Mouse (Mus musculus) large intestine, adult 2 months (tissue): ENCODE measurements around the gene Gm6793. TPM values are rescaled to one million over a fixed set of nuclear protein-coding genes. Genes with fewer than 3 reads are reported as not detected.
A peak's percentile ranks its signal among the peaks of the same experiment; 100 is the strongest.

Experiments used
- DNase-seq: peaks from one replicate; pipeline ENCODE4 v3.0.0-alpha.2; 2012; ENCODE audit warnings: low read depth, low spot score
- WGBS: fragments of 180-500 bp; shearing (Covaris S2); methylation state at CpG from one replicate; pipeline ENCODE4 v1.1.7; 2018; 5-methylcytosine and 5-hydroxymethylcytosine counted together
- polyA plus RNA-seq: library from polyadenylated mRNA; depleted of rRNA; stranded (reverse); fragments of >200 nt; gene quantifications from 2 replicates; pipeline ENCODE4 v1.2.3, GENCODE M21; 2012; rRNA removed

Gene Gm6793
- polyA plus RNA-seq, 1 experiment = not detected

DNA sequence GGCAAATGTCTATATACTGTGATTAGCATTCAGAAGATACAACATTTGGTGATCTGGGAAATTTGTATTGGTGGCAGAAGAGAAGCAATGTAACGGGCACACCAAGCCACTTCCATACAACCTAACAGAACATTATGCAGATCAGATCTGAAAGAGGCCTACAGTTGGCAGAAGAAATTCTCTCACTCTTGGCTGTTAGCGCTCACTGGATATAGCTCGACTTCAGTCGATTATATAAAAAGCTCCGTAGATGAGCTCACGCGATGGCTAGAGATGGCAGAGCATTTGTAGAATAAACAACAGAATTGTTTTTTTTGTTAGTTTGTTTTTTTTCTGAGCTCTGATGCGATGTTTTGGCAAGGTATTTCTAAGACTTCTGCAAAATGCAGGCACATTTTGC is 23.6 kb downstream of the Gm6793 start:
- DNase-seq = no peak
- 42% methylated on average over 8 of the region's 8 CpGs for WGBS

DNA sequence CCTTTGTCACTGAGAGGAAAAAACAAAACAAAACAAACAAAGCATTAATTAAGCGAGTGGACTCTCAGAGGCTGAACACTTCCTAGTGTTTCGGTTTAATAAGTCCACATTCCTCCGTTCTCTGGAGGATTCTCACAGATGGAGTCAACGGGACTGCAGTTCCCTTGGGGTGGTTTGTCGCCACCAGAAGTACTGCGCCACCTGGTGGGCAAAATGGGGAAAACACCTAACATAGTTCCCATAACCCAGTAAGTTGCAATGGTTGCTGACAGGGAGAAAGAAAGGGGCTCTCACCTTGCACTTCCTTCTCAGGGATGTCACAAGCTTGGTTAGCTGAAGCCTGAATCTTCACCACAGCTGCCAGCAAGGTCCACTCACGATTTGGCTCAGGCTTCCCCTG is 24.9 kb downstream of the Gm6793 start:
- peak; percentile 52 for DNase-seq

DNA sequence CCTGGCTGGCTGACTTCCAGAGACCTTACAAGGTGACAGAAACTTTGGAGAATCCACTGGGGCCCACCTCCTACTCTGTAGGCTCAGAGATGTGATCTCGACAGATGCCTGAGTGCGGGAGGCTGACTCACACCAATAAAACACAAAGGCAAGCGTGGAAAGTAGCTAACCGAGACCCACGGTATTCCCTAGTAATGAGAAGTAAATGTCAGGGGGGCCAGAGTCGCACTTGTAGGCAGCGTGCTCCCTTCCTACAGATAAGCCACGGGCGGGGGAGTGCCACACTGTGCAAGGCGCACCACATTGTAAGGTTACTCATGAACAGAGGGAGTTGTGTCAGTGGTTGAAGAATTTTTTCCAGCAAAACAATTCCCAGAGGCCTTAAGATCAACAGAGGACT is 30.3 kb downstream of the Gm6793 start:
- 72% methylated on average over 10 of the region's 10 CpGs for WGBS
- DNase-seq = no peak

More for the DNA sequence above, 24.9 kb downstream of the Gm6793 start:
- WGBS = 5% methylated on average over 7 of the region's 7 CpGs

DNA sequence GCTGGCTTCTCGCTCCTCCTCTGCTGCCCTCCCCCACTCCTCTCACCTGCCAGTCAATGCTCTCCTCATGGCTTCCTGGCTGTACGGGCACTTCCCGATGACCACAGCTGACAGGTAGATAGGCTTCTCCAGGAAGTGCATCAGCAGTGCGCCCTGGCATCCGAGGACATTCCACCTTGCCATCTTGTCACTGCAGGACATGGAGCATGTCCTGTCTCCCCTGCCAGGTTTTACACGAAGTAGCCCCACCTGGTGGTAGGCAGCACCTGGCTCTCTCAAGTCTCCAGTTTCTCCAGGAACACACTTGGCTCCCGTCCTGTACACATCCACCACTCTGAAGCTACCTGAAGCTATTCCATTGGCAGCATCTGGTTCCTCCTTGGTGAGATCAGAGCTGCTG is 32.7 kb downstream of the Gm6793 start:
- 72% methylated on average over 7 of the region's 7 CpGs for WGBS
- no peak for DNase-seq

DNA sequence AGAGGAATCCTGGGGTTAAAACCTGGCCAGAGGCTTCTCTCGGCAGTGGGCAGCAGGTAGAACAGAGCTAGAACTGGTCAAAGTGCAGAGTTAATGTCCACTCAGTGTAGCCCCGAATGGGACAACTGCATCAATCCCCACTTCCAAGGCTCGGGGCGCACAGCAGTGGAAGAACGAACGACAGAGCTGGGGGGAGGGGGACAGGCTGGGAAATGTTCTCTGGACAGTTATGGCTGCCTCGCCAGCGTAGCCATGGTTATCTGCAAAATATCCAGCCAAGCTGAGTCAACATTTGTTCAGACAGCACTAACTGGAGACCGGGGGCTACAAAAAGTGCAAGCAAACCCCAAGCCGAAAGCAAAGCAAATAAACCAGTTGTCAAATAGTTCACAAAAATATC is 36.7 kb downstream of the Gm6793 start:
- WGBS = 66% methylated on average over 10 of the region's 10 CpGs
- no peak for DNase-seq

DNA sequence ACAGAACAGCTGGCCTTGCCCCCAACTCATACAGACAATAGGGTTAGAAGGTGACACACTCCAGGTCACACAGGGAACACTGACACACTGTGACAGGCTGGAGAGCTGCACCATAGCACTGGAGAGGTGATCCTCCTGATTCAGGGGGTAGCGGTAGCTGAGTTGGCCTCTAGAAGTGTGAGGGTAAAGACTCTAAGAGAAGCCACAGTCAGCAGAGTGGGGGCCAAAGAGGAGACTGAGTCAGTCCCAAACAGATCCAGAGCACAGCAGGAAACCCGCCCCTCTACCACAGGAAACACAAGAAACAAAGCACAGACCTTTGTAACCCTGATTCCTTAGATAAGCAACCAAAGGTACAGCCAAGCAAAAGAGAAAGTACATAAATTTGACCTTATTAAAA is 38.5 kb downstream of the Gm6793 start:
- no peak for DNase-seq

DNA sequence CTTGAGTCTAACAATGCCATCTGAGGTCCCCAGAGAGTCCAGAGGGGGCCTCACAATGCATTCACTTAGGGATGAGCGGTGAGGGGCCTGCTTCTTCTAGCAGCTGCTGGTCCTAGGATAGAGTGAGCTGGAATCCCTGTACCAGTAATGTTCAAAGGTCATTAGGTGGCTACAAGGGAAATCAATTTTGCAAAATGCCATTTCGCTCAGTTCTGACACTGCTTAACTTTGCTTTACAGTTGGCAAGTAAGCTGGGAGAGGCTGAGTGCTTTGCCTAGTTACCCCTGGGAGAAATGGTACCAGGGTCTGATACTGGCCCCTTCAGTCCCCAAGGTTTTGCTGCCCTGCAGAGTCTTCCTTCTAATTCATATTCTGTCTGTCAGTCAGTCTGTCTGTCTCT is 39.1 kb downstream of the Gm6793 start:
- 92% methylated on average over 2 of the region's 2 CpGs for WGBS
- no peak for DNase-seq

More for the DNA sequence above, 38.5 kb downstream of the Gm6793 start:
- 81% methylated on average over 2 of the region's 2 CpGs for WGBS

DNA sequence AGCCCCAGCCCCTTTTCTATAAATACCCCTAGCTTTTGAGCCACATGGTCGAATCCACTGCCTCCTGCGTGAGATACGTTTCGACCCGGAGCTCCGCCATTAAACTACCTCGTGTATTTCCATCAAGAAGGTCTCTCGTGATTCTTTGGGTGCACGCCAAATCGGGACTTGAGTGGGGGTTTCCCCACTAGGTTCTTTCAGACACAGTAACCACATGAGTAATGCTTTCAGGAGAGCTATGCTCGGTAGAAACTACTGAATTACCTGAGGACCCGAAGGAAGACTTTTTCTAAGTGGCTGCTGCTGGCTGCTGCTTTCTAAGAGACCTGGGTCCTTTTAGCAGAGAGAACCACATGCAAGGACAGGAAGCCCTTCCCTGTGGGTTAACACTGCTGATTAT is 40.7 kb downstream of the Gm6793 start:
- WGBS = 94% methylated on average over 12 of the region's 12 CpGs
- no peak for DNase-seq

DNA sequence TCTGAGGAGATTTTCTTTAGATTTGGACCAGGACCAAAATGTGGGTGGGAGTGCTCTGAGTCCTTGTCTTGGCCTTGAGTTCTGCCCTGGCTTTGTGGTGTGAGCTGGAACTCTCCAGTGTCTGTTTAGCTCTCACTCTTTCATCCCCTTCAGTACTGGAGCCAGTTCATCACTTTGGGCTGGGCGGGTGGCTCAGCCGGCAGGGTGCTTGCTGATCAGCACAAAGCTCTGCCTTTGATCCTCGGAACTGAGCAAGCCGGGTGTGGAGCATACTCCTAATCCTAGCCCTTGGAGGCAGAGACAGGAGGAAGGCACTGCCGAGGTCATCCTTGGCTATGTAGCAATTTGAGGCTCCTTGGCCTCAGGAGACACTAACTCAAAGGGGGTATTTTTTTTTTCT is 45.8 kb downstream of the Gm6793 start:
- DNase-seq = no peak
- 67% methylated on average over 5 of the region's 5 CpGs for WGBS

DNA sequence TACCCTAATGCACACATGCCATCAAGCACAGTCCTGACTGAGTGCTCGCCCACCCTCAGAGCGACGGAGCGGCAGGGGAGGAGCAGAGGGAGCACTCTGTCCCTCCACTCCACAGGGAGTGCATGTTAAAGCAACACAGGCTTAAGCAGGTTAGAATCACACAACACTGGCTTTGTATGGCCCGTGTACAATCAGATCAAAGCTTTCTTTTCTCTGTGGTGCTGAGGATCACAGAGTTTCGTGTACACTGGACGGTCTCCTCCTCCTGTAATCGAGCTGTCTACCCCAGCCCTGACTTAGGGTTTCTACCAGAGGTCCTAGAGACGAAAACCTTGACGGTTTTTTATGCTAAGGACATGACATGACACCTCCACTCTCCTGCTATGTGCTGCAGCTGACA is 46.3 kb downstream of the Gm6793 start:
- 87% methylated on average over 10 of the region's 10 CpGs for WGBS
- DNase-seq = no peak

DNA sequence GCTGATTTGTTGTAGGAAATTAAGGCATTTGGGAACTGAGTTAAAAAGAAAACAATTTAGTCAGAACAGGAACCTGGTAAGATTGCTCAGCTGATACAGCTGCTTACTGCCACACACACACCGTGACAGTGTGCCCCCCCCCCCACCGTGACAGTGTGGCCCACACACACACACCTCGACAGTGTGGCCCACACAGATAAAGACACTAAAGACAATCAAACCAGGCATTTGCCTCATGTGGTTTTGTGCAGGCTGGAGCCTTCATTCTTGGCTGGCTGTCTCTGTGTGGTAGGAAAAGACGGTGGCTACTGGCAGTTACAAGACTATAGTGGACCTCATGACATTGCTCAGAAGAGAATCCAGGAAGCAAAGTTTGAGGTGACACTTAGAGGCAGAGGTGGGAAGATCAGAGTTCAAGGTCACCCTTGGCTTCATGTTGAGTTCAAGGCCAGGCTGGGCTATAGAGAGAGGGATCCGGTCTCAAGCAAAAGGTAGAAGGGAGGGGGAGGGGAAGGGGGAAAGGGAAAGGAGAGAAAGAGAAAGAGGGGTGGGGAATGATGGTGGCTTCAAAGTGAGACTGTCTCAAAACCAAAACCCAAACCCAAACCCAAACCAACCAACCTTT is 47.5 kb downstream of the Gm6793 start:
- WGBS = 85% methylated on average over 5 of the region's 5 CpGs
- no peak for DNase-seq

DNA sequence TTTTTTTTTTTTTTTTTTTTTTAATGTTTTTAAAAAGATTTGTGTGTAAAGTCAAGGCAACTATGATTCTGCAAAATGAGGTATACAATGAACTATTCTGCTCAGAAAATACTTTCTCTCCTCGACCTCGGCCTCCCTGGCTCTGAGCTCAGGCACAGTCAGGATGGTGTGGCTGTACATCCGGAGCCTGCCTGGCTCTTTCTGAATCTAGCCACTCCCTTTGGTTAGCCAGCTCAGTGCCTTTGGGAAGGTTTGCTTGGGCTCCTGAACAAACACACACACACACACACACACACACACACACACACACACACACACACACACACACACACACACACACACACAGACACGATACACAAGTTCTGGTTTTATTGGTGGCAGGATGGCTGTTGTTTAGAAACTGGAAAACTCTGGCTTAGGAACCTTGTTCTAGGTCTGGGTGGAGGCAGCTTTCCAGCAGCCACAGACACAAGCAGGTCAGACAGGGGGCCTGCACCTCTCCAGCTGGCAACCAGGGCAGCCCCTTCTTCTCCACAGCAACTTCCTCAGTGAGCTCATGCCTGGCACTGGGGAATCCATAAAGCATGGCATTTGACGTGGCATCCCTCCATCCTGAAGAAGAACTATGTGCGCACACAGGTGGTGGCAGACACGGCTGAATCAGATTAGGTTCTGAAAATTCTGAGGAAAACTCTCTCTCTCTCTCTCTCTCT is 49.8 kb downstream of the Gm6793 start:
- DNase-seq = no peak
- WGBS = 31% methylated on average over 7 of the region's 7 CpGs

DNA sequence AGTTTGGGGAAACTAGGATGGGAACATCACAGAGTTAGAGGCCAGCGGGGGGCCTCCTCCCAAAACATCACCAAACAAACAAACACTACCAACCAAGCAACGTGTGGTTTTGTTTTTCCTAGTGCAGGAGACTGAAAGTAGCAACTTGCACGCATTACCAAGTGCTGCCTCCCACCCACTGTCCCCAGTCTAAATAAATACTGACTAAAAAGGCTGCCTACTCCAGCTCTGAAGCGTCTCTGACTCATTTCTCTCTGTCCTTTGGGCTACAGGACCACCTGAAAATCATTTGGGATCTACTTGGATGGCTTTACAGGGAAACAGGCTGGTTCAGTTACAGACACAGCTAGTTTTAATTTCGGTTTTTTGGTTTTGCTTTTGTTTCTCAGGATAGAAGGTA is 50.5 kb downstream of the Gm6793 start:
- DNase-seq = no peak
- 62% methylated on average over 5 of the region's 5 CpGs for WGBS

DNA sequence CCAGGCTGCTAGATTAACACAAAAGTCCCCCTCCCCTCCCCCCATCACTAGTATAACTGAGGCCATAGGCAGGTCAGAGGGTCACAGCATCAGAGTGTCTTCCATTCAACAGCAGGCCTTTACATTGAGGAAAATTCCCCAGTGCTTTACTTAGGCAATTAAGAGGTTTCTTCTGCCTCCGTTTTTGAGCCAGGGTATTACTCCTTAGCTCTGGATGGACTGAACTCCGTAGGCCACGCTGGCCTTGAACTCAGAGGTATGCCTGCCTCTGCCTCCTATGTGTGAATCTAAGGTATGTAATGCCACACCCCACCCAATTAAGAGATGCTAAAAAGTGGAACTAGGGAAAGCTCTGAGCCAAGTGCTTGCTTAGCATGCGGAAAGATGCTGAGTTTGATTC is 51.3 kb downstream of the Gm6793 start:
- DNase-seq = no peak
- WGBS = 91% methylated on average over 4 of the region's 4 CpGs

Other genes starting within 250 kb of the Gm6793 start
- 5.5 and 5.7 TPM in 2 replicates for gene Cfdp1, start 160.7 kb downstream of the Gm6793 start, polyA plus RNA-seq
- gene Tmem170, start 138.3 kb downstream of the Gm6793 start, polyA plus RNA-seq = 9.0 and 13.2 TPM in 2 replicates
- gene Chst5, start 104.6 kb downstream of the Gm6793 start, polyA plus RNA-seq = 0.15 and 0.20 TPM in 2 replicates
- gene Tmem231, start 81.2 kb downstream of the Gm6793 start, polyA plus RNA-seq = 1.2 and 1.3 TPM in 2 replicates
- gene Gabarapl2, start 74.3 kb downstream of the Gm6793 start, polyA plus RNA-seq = 43.1 and 49.7 TPM in 2 replicates
- gene Adat1, start 22.7 kb downstream of the Gm6793 start, polyA plus RNA-seq = 1.7 and 2.2 TPM in 2 replicates
- 68.3 and 79.5 TPM in 2 replicates for gene Kars, start 3.7 kb downstream of the Gm6793 start, polyA plus RNA-seq
- 4.4 and 5.7 TPM in 2 replicates for gene Terf2ip, start 3.6 kb downstream of the Gm6793 start, polyA plus RNA-seq